Mouse (Mus musculus) CD4-positive naive resting alpha-beta T cell, adult 76 days (primary cell): ENCODE results near the gene Gsta3. TPM values are rescaled to one million over a fixed set of nuclear protein-coding genes. Genes with fewer than 3 reads are reported as not detected.

Experiments used
- total RNA-seq: library from RNA; stranded (reverse); gene quantifications from one replicate; pipeline ENCODE4 v1.2.4, GENCODE M21; 2023

Gene Gsta3
- not detected for total RNA-seq

DNA sequence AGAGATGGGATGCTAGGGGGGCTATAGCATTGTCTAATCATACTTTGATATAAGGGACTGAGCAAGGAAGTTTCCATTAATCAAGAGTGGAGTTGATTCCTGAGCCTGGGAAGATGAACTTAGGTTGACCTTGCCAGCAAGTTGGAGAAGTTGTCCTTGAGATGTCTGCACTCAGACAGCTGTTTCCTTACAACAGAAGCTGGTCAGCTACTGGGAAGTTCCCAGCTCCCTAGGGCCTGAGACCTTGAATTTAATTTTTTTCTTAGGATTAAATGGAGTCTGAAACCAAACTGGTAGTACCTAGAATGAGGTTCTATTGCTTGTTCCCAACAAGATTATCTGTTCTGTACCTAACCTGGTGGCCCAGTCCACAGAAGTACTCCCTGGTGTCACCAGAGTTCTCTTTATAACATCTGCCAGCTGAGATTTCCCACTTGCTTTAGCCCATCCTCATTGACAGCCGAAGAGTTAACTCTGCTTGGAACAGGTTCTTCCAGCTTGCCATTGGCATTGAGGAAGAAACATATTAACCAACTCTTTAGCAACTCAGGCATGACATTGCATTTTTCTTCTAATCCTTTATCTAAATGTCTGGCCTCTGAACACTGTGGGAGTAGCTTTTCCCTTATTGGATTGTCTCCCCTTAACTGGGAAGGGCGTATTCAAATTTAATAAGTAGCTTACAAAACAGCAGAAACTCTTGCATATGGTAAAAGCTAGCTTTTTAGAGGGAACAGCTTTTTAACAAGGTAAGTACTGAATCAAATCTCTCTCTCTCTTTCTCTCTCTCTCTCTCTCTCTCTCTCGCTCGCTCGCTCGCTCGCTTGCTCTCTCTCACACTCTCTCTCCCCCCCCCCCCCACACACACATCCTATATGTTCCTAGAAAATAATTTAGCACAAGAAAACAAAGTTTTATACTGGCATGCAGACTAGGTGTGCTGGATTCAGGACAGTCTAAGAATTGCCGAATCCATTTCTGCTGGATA lies at the start of gene Gsta3:
Gene Gsta3, plus strand, starts transcription at position 679 of the 988 bp plus-strand sequence.

DNA sequence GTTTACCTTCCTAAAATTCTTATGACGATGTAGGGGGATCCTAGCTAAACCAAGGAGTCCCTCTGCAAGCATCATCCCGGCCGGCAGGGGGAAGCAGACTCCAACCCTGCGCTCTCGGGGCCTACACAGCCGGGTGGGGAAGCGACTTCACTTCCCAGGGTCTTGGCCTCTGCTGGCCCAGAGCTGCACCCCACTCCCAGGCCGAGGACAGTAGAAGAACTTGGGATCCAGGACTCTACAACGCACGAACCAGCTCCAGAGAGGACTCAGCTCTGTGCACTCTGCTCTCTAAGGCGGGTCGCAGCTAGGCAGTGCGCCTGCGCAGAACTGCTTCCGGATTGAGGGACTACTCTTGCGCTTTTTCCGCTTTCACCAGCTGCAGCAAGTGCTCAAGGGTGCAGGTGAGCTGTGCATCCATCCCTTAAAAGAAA lies 21.9 kb upstream of the Gsta3 start, which contains the start of gene Tmem14a:
Gene Tmem14a, plus strand, starts transcription at position 87 of the 431 bp plus-strand sequence.

Other genes with a start within 250 kb of the Gsta3 start
- gene Tram2, start 161.4 kb upstream of the Gsta3 start, total RNA-seq = 10.3 TPM
- 1.1 TPM for gene Tmem14a, start 22.0 kb upstream of the Gsta3 start, total RNA-seq
- not detected for gene Khdc1a, start 109.1 kb downstream of the Gsta3 start, total RNA-seq
- not detected for gene Khdc1c, start 127.7 kb downstream of the Gsta3 start, total RNA-seq
- not detected for gene Khdc1b, start 143.0 kb downstream of the Gsta3 start, total RNA-seq